Mouse (Mus musculus): Measurements from ENCODE around the gene Fgfrl1.

Fgfrl1 gene

DNA sequence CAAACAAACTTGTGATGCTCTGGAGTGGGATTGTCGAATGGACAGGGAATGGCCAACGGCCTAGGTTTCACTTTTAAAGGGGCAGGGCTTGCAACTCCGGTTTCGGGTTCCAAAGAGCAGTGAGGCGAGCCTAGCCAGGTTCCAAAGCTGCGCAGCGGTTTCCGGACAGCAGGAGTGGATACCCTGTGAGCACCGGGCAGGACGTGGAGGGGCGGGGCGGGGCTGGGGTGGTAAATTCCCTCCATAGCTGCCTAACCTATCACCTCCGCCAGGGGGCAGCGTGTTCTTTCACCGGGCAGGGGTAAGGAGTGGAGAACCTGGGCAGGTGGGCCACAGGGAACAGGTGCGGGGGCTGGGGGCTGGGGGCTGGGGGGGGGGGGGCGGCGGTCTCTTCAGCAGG is at the start of gene Fgfrl1:
Gene Fgfrl1, plus strand, starts transcription at position 112 of the 400 bp plus-strand sequence.
- peak in 1 of 2 experiments; percentile 46 for DNase-seq (ENCODE audit: low spot score in 2 of 2)

- no peak for DNase-seq (ENCODE audit: low spot score in 2 of 2)
Measured at GRCm38 (mm10) chr5:108643674-108644073, 48.5 kb upstream of the Fgfrl1 start.

DNA sequence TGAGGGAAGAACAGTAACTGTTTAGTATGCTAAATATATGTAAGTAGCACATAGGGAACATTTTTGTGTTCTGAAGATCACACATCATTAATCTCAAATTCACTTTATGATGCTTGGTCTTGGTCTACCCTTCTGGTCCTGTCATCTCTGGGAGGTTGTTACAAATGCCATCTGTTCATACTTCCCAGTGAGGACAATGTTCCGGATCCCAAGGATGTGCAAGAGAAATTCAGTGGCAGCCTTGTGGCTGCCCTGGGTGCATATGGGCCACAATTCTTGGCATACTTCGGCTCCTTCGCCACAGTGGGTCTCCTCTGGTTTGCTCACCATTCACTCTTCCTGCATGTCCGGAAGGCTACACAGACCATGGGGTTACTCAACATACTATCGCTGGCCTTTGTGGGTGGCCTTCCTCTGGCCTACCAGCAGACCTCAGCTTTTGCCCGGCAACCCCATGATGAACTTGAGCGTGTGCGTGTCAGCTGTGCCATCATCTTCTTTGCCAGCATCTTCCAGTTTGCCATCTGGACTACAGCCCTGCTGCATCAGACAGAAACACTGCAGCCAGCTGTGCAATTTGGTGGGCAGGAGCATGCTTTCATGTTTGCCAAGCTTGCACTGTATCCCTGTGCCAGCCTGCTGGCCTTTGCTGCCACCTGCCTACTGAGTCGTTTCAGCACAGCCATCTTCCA is 46.4 kb upstream of the Fgfrl1 start:
- DNase-seq (ENCODE audit: low spot score in 2 of 2) = peak in 1 of 2 experiments; percentile 42

- peak in 1 of 2 experiments; percentile 49 for DNase-seq (ENCODE audit: low spot score in 2 of 2)
Measured at GRCm38 (mm10) chr5:108646343-108646660, 45.9 kb upstream of the Fgfrl1 start.

DNA sequence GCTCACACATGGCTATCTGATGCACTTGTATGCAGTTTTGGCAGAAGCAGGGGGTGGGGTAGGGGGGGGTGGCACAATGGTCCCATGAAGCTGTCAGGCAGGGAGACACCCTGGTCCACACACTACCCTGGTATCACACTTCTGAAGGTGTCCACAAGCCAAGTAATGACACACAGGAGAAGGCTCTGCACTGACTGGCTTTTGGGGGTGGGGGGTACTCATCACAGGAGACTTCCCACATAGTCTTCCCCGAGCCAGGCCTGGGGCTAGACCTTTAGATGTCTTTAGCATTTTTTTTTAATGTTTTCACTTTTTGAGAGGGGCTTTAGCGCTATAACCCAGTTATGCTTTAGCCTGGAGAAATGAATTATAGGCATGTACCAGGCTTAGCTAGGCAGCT is 44.9 kb upstream of the Fgfrl1 start:
- no peak for DNase-seq (ENCODE audit: low spot score in 2 of 2)

GRCm38 (mm10) chr5:108647820-108648465 is 44.2 kb upstream of the Fgfrl1 start:
- no peak for DNase-seq (ENCODE audit: low spot score in 2 of 2)

- DNase-seq (ENCODE audit: low spot score in 2 of 2) = no peak
Measured at GRCm38 (mm10) chr5:108648937-108649576, 43.1 kb upstream of the Fgfrl1 start.

DNA sequence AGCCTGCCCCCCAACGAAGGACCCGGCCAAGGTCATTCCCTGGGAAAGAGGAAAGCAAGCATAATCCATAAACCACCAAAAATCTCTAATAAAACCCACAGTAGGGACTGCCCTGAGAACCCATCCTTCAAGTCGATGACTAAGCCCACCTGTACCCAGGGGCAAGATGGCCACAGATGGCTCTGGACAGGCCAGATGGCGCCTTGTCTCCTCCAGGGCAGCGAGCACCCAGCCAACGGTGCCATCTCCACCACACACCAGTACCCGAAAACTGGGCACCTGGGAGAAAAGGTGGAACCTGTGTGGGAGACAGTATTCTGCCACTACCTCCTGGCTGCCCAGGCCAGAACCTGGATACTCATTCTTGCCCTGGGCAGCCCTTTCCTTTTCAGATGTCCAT is 41.8 kb upstream of the Fgfrl1 start:
- no peak for DNase-seq (ENCODE audit: low spot score in 2 of 2)

DNA sequence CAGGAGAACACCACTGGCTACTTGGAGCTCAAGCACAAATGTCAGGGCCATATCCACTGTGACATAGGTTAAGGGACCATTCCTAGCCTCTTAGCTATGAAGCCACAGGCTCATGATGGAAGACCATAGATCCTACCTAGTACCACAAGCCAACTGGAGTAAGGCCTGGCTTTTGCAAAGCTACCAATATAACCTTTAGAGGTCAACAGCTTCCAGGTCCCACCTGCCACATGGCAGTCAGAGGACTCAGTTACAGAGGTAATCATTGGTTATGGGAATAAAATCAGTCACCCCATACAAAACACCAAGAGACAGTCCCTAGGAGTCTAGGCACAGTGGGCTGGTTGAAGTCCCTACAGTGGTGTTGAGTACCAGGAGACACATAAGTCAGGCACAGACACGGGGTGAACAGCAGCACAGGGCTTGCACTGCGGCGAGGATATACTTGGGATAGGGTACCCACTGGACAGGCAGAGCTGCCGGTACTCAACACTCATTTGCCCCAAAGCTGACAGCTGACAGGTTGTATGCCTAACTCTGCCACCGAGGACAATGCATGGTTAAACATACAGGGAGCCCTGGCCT is 41.0 kb upstream of the Fgfrl1 start:
- DNase-seq (ENCODE audit: low spot score in 2 of 2) = peak in 1 of 2 experiments; percentile 39

GRCm38 (mm10) chr5:108651823-108652222 is 40.4 kb upstream of the Fgfrl1 start:
- peak in 1 of 2 experiments; percentile 56 for DNase-seq (ENCODE audit: low spot score in 2 of 2)

- DNase-seq (ENCODE audit: low spot score in 2 of 2) = peak in 1 of 2 experiments; percentile 52
Measured at GRCm38 (mm10) chr5:108653341-108653740, 38.8 kb upstream of the Fgfrl1 start.

DNA sequence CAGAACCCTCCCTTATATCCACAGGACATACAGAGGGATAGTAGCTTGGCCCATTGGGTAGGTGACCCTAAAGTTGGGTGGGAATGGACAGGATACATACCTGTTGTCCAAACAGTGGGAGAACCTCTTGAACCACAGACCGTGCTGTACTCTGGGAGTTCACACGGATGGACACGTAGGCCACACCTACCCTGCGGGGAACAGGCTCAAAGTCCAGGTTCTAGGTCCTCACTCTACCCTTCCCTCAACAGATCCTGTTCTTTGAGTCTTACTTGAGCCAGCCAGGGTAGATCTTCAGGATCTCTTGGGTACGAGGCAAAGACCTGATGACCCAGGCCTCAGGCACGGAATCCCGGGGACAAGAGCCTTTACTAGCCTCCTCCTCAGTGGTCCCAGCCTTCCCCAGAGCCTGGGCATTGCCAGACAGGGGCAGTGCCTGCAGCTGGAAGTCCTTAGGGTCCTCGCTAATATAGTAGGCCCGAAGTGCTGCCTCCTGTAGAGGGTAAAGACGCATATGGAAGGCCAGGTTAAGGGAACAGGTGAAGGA is 37.7 kb upstream of the Fgfrl1 start:
- peak in 1 of 2 experiments; percentile 46 for DNase-seq (ENCODE audit: low spot score in 2 of 2)

DNA sequence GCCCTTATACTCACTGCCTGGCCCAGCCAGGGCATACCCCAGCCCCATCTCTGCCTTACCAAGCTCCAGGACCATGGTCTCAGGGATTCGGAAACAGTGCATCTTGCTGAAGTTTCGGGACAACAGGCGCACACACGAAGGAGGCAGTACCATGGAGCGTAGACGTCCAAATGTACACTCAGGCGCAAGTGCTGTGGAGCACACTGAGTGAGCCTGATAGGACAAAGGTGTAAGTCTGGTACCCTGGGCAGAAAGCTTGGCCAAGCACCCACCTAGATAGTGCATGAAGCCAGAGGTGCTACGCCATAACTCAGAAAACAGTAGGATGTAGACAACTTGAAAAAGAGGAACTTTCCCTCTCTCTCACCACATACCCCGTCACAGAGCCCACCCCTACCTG is 36.8 kb upstream of the Fgfrl1 start:
- DNase-seq (ENCODE audit: low spot score in 2 of 2) = peak in 1 of 2 experiments; percentile 42

DNA sequence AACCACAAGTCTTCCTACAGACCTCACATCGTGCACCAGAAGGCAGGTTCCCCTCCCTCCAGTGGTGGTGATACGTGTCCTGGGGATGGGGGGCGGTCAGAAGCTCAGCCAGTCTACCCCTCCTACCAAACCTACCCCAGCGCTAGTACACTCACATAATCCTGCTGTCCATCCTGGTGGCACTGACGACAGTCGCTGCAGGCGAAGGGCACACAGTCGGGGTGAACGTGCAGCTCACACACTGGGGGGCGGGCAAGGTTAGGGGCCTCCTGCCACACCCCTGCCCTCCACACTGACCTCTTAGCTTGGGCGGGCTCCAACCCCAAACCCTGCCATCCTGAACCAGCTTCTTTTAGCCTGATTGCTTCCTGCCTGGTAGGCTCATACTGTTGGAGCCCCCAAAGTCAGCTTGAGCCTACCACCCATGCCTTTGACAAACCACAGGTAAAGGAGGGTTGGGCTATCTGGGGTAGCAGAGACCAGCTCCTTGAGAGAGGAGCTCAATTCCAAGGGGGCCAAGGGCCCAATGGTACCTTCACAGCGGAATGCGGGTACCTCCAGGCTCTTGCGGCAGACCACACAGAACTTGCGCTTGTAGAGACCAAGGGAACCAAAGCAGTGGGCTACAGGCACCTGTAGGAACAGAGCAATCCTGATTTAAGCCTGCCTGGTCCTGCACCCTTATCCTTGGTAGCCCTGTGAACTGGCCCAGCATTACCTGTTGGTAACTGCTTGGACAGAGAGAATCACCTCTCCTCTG is 36.1 kb upstream of the Fgfrl1 start:
- peak in 1 of 2 experiments; percentile 55 for DNase-seq (ENCODE audit: low spot score in 2 of 2)

DNA sequence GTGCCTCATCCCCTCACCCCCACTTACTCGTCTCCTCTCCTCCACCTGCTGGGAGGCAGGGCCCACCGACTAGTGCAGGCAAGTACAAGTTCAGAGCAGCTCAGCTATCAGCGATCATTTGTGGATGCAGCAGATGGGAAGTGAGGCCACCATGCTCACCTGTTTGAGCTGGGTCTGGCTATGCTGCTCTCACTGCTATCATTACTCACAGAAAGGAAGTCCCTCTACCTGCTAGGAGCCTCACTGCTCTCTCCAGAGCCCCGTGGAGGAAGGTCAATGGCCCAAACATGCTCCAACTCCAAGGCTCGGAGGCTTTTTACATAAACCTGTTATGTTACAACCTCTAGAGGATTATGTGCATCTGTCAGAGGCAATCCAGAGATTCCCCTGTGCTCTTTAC is 34.8 kb upstream of the Fgfrl1 start:
- DNase-seq (ENCODE audit: low spot score in 2 of 2) = no peak

DNA sequence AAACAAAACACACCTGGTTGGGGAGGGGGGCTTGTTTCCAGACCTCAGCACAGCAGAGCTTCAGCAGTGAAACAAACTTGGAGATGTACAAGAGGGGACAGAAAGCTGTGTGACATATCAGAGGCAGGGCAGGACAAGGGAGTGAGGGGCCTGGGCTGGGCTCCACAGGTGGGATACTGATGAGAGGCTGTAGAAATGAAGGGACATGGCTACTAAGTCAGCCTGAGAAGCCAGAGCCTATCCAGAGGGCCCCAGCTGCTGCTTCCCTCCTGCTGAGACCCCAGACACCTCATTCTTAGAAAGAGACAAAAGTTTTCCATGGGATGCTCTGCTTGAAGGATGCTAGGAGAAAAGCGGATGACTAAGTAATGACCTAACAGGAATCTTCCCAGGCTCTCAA is 33.6 kb upstream of the Fgfrl1 start:
- no peak for DNase-seq (ENCODE audit: low spot score in 2 of 2)

DNA sequence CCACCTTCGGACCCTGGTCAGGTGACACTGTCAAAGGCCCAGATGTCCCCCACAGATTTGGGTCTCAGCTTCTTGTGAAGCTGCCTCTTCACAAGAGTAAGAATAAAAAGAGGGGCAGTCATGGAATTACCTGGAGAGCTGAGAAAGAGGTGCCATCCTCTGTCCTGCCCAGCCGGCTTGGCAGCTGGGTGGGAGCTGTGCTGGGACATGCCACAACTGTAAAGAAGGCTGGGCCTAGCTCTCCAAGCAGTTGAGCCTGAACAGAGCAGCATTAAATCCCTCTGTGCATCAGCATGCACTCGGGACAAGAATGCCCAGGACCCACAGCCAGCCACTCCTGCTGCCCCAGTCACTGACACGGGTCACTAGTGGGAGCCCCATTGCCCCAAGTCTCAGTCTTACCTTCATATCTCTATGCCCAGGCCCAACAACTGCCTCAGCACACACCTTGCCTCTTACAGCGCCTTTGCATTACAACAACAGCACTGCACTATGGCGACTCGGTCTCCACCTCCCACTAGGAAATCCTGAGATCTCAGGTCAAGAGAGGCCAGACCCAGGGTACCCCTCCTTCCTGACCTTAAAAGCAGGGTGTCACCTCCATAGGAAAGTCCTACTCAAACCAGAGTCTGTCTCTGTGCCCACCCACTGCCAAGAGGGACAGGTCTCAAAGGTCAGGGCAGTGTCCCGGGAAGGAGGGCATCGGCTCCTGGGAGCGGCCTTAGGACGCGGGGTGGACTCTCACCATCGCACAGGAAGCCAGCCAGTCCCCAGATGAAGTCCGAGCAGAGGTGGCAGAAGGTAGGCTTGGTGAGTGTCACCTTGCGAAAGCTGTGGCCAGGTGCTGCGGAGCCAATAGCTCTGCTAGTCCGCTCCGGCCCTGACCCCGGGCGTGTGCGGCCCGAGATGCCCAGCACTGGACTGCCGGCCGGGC is 32.2 kb upstream of the Fgfrl1 start, which contains the start of gene Idua:
Gene Idua, plus strand, starts transcription at position 634 of the 934 bp plus-strand sequence.
- DNase-seq (ENCODE audit: low spot score in 2 of 2) = no peak

DNA sequence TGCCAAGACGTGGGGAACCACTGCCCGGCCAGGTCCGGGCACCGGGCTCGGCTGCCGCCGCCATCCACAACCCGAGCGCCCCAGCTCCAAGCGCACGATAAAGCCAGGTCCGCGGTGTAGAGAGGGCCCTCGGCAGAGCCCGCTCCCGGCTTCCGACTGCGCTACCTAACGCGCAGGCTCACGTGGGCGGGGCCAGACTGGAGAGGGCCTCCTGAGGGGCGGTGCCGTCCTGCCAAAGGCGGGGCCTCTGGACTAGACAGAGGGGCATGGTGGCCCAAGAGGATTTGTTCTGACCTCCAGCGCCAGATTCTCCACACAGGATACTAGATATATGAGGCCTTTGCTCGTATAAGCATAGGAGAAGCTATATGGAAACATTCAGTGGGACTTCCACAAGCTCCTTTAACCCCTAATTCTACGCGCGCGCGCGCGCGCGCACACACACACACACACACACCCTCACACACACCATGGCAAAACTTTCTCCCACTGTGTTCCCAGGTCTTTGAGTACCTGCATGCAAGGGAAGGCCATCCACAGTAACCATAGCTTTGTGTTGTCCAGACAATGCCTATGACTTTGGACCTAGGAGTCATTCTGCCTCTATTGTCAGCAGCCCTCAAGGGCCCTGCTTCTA is 31.4 kb upstream of the Fgfrl1 start:
- peak; percentile 84 to 95 for DNase-seq (ENCODE audit: low spot score in 2 of 2)

DNA sequence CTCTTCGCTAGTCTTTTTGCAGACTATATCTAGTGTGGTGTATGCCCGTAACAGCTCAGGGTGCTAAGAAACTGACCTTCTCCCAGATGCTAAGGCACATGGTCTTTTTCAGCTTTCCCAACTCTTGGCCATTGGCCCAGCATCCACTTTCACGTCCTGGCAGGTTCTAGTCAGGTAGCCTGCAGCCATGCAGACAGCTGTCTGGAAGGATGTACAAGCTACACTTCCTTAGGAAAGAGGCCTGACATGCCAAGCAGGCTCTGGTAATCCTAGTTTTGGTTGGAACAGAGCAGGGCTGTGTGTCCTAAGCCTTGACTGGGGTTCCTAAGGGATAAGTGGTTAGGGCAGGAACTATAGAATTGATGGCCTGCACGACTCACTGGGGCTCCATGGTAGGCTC is 29.4 kb upstream of the Fgfrl1 start:
- DNase-seq (ENCODE audit: low spot score in 2 of 2) = no peak

DNA sequence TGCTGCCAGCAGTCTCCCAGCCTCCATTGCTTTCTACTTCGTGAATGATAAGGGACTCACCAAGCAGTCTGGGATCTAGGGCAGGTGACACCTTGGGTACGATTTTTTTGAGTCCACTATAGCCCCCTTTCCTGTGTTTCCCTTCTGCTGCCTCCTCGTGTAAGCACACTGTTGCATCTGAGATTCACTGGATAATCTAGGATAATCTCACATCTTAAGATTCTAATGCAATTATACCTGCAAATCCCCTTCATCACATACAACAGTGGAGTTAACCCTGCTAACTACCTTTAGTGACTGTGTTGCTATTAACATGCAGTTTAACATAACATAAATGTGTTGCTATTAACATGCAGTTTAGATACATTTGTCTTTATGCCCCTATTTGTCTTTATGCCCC is 27.1 kb upstream of the Fgfrl1 start:
- DNase-seq (ENCODE audit: low spot score in 2 of 2) = no peak
